Mouse (Mus musculus) left cerebral cortex, postnatal 4 days (tissue): ENCODE measurements around the gene Cd180. TPM values are rescaled to one million over a fixed set of nuclear protein-coding genes. Genes with fewer than 3 reads are reported as not detected.

Source experiments
- DNase-seq: peaks from one replicate; pipeline ENCODE4 v3.0.0-alpha.2; 2022
- intact Hi-C: fragments of 180-260 bp; cut with DNase I; formaldehyde crosslinking; loops from one replicate; pipeline ENCODE4 v1.15.1; 2025
- total RNA-seq, 2 experiments: library from RNA; stranded (reverse); gene quantifications; 2 replicates each; pipeline ENCODE4 v1.2.3; 2021

The Cd180 gene
- total RNA-seq, 2 experiments from 2014 or later, result 1.4 to 2.2 TPM

- DNase-seq, result no peak
- intact Hi-C loops, result no loop called here
Observed at GRCm38 (mm10) chr13:102770194-102770593, 76.8 kb downstream of the Cd180 start.

- intact Hi-C loops, result no loop called here
- no peak for DNase-seq
Observed at GRCm38 (mm10) chr13:102773169-102773568, 79.8 kb downstream of the Cd180 start.

GRCm38 (mm10) chr13:102774786-102775201, 81.4 kb downstream of the Cd180 start:
- no peak for DNase-seq
- intact Hi-C loops, result no loop called here

GRCm38 (mm10) chr13:102775506-102775905, 82.1 kb downstream of the Cd180 start:
- intact Hi-C loops, result no loop called here
- DNase-seq, result no peak

- intact Hi-C loops, result no loop called here
- DNase-seq, result no peak
Observed at GRCm38 (mm10) chr13:102778859-102779258, 85.5 kb downstream of the Cd180 start.

- no peak for DNase-seq
- intact Hi-C loops, result no loop called here
Observed at GRCm38 (mm10) chr13:102779275-102779674, 85.9 kb downstream of the Cd180 start.

GRCm38 (mm10) chr13:102783531-102784310, 90.4 kb downstream of the Cd180 start:
- intact Hi-C loops, result no loop called here
- DNase-seq, result no peak

GRCm38 (mm10) chr13:102786666-102787230, 93.4 kb downstream of the Cd180 start:
- intact Hi-C loops, result no loop called here
- DNase-seq, result no peak
